Mouse (Mus musculus) liver, postnatal 0 days (tissue): ENCODE measurements around the gene Tbc1d14.

ENCODE experiments used
- CTCF ChIP-seq: sonication (generic); IDR thresholded peaks from 2 replicates; pipeline ENCODE4 v1.5.1; 2016; ENCODE audit warnings: antibody characterized with exemption, low read depth
- EP300 ChIP-seq: IDR thresholded peaks from 2 replicates; pipeline ENCODE4 v1.6.1; 2016; ENCODE audit warnings: antibody characterized with exemption, low read depth, mild to moderate bottlenecking

DNA sequence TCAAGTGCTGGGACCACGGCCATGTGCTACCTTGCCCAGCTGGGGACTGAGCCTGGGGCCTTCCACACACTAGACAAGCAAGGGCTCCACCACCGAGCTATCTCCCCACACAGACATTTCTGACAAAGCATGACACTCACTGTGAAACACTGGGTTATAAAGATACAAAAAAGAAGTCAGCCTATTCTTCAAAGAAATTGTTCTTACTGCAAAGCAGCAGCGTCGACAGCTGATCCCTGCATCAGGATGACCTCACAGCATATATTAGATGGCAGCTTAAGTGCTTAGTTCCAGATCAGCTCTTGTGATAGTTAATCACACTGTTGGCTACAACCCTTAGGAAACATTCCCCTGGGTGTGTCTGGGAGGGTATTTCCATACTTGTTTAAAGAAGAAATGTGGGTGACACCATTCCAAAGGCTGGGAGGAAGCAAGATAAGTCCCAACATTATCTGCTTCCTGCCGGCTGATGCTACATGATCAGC lies 69.8 kb downstream of the Tbc1d14 start:
- TF ChIP-seq CTCF (no peak), EP300 (no peak)
